Mouse (Mus musculus): ENCODE measurements around the gene Duxbl2. TPM values are rescaled to one million over a fixed set of nuclear protein-coding genes. Genes with fewer than 3 reads are reported as not detected.
"Not testable (repeated sequence)": the region's sequence is repeated elsewhere in the genome, so short reads cannot be mapped to it uniquely, and the experiment has no call there.

The Duxbl2 gene
- polyA plus RNA-seq, 1 experiment from 2014 or later: 1.5 TPM

GRCm38 (mm10) chr14:26175028-26175427, 56.9 kb downstream of the Duxbl2 start:
- H3K4me1 ChIP-seq (replicated peaks); H3K36me3 ChIP-seq; H3K9ac ChIP-seq; H3K27ac ChIP-seq; H3K9me3 ChIP-seq; H3K4me3 ChIP-seq; H3K4me2 ChIP-seq; H3K27me3 ChIP-seq; ATAC-seq (ENCODE audit: low FRiP score): not testable (repeated sequence)
- WGBS: no CpG with 5 or more reads among the region's 6 CpGs

Other genes with a start within 250 kb of the Duxbl2 start
- not detected in 2 replicates for gene Plac9a, start 215.2 kb upstream of the Duxbl2 start, polyA plus RNA-seq (2015; fragmentation: Nextera tagmentation; extraction: Ambion mirVana)
- gene Tmem254a, start 190.7 kb upstream of the Duxbl2 start, polyA plus RNA-seq (2015; fragmentation: Nextera tagmentation; extraction: Ambion mirVana): 2.9 and 3.0 TPM in 2 replicates
- gene Cphx1, start 180.0 kb upstream of the Duxbl2 start, polyA plus RNA-seq (2015; fragmentation: Nextera tagmentation; extraction: Ambion mirVana): not detected in 2 replicates
- 4.9 and 5.7 TPM in 2 replicates for gene Duxbl1, start 139.8 kb upstream of the Duxbl2 start, polyA plus RNA-seq (2015; fragmentation: Nextera tagmentation; extraction: Ambion mirVana)
- gene Gm9780, start 75.6 kb upstream of the Duxbl2 start, polyA plus RNA-seq (2015; fragmentation: Nextera tagmentation; extraction: Ambion mirVana): 2.9 and 4.7 TPM in 2 replicates
- 17.8 and 29.5 TPM in 2 replicates for gene Tmem254c, start 51.0 kb upstream of the Duxbl2 start, polyA plus RNA-seq (2015; fragmentation: Nextera tagmentation; extraction: Ambion mirVana)
- not detected in 2 replicates for gene Cphx2, start 36.8 kb upstream of the Duxbl2 start, polyA plus RNA-seq (2015; fragmentation: Nextera tagmentation; extraction: Ambion mirVana)
- gene Cphx3, start 36.1 kb upstream of the Duxbl2 start, polyA plus RNA-seq (2015; fragmentation: Nextera tagmentation; extraction: Ambion mirVana): not detected in 2 replicates
- 4.9 and 8.4 TPM in 2 replicates for gene Plac9b, start 64.1 kb downstream of the Duxbl2 start, polyA plus RNA-seq (2015; fragmentation: Nextera tagmentation; extraction: Ambion mirVana)
- 22.4 and 30.8 TPM in 2 replicates for gene Tmem254b, start 88.7 kb downstream of the Duxbl2 start, polyA plus RNA-seq (2015; fragmentation: Nextera tagmentation; extraction: Ambion mirVana)
- 1.9 and 5.8 TPM in 2 replicates for gene Duxbl3, start 139.6 kb downstream of the Duxbl2 start, polyA plus RNA-seq (2015; fragmentation: Nextera tagmentation; extraction: Ambion mirVana)

Measured in hindbrain, embryonic 13.5 days (tissue).